Mouse (Mus musculus): ENCODE results near the gene Mef2a. TPM values are rescaled to one million over a fixed set of nuclear protein-coding genes. Genes with fewer than 3 reads are reported as not detected.
A peak's percentile ranks its signal among the peaks of the same experiment; 100 is the strongest.
"Not testable (repeated sequence)": the region's sequence is repeated elsewhere in the genome, so short reads cannot be mapped to it uniquely, and the experiment has no call there.

Gene Mef2a
- total RNA-seq, 2 experiments from 2014 or later, result 60.9 to 69.3 TPM

GRCm38 (mm10) chr7:67371351-67371890 is 1.2 kb downstream of the Mef2a start:
- DNase-seq, result no peak

DNA sequence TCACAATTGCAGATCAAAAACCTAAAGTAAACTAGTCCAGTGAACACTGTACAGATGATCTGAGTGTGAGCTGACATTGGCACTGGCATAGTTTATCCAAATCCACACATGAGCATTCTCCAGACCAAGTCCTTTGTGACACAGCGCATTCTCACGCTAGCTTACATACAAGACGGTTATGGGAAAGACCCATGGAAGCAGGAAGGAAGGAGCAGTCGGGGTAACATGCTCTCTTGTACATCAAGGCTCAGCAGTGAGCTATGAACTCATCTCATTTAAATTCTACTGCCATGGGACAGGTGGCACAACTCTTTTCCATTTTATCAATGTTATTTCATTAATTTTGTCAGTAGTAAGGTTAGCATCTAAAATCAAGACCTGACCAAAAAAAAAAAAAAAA is 3.0 kb downstream of the Mef2a start:
- DNase-seq, result no peak

GRCm38 (mm10) chr7:67368394-67368793 is 4.3 kb downstream of the Mef2a start:
- DNase-seq, result no peak

GRCm38 (mm10) chr7:67360588-67360987 is 12.1 kb downstream of the Mef2a start:
- no peak for DNase-seq

DNA sequence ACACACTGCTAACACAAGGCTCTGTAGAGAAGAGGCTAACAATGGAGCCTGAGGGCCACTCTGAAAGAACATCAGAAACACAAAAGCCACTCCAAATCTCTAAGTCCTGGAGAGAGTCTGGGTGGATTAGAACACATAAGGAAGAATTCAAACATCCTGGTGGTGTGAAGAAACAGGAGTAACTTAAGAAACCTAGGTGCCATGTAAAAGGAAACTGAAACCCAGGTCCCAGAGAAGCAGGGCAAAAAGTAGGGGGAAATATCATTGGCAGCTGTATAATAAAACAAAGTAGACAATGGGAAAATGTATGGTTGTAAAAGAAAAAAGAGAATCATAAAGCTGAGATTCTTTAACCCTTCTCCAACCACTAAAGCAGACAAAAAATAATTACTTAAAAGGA is 12.8 kb downstream of the Mef2a start:
- no peak for DNase-seq

DNA sequence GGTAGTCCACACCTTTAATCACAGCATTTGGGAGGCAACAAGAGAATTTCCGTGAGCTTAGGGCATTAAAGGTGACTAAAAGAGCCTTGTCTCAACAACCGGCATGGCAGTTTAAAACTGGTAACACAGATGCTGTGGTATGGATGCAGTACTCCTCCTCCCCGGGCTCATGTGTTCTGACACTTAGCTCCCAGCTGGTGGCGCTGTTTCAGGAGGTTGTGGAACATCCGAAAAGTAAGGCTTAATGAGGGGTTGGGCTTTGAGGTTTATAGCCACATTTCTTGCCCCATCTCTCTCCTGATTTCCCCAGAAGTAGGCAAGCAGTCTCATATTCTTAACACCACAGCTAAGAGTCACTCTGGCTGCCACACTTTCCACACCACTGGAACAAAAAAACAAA is 16.8 kb downstream of the Mef2a start:
- no peak for DNase-seq

- no peak for DNase-seq
Measured at GRCm38 (mm10) chr7:67353667-67354066, 19.0 kb downstream of the Mef2a start.

- DNase-seq, result no peak
Measured at GRCm38 (mm10) chr7:67352989-67353388, 19.7 kb downstream of the Mef2a start.

DNA sequence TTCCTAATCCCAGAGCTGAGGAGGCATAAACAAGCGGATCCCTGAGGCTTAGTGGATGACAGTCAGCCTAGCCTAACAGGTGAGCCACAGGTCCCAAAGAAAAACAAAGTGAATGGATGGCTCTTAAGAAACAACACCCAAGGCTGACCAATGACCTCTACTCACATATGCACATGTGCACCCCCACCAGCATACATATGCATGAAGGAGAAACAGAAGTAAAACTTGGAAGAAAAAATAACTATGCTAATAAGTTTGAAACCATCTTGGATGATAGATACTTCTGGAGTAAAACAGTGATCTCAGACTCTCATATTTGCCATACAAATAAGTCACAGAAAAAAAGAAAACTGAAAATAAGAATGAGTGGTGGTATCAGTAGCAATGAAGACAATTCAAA is 28.2 kb downstream of the Mef2a start:
- no peak for DNase-seq

- DNase-seq, result no peak
Measured at GRCm38 (mm10) chr7:67342067-67342625, 30.5 kb downstream of the Mef2a start.

- no peak for DNase-seq
Measured at GRCm38 (mm10) chr7:67320359-67320758, 52.3 kb downstream of the Mef2a start.

DNA sequence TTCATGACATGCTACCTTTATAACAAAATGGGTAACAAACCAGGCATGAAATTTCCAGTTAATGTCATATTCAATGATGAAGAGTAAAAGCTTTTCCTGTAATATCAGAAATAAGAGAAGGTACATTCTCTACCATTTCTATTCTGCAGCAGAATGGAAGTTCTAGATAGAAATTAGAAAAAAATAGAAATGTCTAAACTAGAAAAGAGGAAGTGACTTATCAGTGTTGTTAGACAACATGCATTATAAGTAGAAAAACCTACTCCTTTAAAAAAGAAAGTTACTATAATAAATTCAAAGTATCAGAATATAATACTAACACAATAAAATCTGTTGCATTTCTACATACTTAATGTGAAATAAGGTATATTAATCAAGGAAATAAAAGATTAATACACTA is 54.0 kb downstream of the Mef2a start:
- no peak for DNase-seq

- DNase-seq, result no peak
Measured at GRCm38 (mm10) chr7:67313200-67313599, 59.5 kb downstream of the Mef2a start.

- no peak for DNase-seq
Measured at GRCm38 (mm10) chr7:67310151-67310550, 62.5 kb downstream of the Mef2a start.

DNA sequence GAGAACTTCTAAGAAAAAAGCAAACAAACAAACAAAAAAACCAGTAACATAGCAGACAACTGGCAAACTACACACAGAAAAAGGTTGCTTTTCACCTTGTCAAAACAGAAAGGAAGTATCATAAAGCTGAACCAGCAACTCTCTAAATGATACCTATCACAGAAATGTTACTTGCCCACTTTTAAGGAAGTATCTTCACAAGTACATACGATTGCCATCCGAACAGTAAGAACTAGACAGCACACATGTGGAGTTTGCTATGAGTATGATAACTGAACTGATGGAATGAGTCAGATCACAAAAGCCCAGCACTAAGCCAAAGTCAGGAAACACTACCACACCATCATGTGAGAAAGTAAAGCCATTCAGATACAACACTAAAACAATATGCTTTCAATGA is 64.6 kb downstream of the Mef2a start:
- no peak for DNase-seq

GRCm38 (mm10) chr7:67307078-67307477 is 65.6 kb downstream of the Mef2a start:
- no peak for DNase-seq

- no peak for DNase-seq
Measured at GRCm38 (mm10) chr7:67304937-67305336, 67.7 kb downstream of the Mef2a start.

DNA sequence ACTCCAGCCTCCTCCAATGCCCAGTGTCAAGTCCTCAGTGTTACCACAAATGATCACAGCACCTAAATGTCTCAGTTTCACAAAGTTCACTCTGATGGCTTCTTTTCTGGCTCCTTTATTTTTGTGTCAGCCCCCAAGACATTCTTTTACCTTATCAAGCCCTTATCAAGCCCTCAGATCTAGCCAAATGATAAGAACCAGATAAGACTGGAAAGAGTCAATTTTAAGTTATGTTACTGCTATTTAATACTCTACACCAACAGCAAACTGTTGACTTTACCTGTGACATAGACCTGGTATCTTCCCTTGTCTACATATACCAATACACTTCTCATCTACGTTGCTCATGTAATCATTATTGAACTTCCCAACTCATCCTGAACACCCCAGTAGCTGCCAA is 76.2 kb downstream of the Mef2a start:
- no peak for DNase-seq

DNA sequence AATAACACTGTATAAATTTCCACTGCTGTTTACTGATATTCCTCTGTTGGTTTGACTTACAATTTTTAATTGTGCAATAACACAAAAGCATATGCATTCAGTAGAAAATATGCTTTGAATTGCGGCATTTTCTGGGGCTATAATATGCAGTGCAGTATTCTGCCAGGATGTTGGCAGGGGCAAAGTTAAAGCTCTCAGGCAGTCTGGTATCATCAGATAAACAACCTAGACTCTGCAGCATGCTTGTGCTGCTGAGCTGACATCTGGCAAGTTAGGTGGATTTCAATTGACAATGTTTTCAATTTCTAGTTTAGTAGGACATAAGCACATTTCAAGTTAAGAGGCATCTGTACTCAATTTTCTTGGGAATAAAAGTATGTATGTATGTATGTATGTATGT is 81.3 kb downstream of the Mef2a start:
- no peak for DNase-seq

DNA sequence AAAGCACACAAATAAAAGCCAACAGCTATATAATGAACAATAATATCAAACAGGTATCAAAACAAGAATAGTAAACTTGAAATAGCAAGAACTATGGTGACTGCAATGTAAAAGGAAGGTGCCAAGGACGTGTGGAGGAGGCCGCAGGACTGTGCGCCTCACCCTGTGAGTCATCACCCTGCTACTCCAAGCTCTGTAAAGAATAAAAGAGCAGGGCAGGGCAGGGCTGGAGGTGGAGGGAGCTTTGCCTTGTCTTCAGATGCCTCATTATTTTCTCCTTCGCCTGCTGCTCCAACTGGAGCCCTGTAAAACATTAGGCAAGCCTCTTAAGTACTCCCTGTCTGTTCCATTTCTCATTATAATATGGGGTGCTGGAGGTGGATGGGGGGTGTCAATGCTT is 85.2 kb downstream of the Mef2a start:
- no peak for DNase-seq

DNA sequence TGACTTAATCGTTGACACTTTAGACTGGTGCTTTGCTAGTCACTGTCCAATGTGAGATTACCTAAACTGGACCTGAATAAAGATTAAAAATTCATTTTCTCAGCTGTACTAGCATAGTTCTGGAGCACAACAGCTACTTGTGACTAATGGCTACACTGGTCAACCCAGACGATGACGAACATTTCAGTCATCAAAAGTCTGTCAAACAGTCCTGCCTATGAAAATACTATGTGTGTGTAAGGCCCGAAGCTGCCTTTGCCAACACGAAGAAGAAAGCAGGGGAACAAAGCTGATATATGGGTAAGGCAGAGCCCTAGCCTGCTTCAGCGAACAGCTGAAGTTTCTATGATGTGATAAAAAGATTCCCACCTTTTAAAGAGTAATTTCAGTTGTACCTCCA is 89.1 kb downstream of the Mef2a start:
- DNase-seq, result no peak

DNA sequence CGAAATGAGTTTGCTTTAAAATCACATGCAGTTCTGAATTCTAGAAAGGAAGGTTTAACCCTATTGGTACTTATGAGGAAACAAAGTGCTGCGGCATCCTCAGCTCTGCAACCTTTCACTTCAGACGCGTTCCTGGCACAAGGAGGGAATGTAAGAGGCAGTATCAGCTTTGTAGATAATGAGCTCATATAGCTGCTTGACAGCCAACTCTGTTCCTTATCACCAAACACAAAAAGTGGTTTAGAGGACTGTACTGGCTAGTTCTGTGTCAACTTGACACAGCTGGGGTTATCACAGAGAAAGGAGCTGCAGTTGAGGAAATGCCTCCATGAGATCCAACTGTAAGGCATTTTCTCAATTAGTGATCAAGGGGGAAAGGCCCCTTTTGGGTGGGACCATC is 102.2 kb downstream of the Mef2a start:
- DNase-seq, result not testable (repeated sequence)

DNA sequence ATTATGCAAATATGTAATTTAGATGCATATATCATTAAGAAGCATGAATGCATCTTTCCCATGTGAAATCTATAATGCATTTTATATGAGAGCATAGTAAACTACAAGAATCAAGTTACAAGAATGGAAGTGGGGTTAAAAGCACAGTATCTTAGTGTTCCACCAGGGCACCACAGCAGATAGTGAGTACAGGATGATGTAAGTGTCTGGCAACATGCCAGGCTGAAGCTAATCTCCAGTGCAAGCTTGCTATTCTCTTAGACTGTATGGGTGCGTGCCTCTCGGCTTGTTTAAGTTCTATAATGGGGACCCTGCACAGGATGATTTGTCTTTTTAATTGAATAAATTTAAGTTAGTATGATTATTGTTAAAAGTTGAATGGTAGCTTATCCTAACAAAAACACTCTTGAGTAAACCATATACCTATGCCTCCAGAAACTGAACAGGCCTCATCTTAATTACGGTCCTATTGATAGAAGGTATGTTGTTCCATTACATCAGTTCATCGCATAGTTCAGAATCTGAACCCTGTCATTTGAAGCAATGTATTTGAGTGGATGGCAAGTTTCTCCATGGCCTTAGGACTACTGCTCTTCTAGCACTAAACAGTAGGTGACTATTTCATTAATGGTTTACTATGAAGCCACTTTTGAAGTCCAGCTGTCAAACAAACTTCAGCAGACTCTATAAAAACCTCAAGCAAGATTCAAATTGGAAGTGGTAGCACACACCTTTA is 112.7 kb downstream of the Mef2a start:
- DNase-seq, result peak; percentile 31

- DNase-seq, result no peak
Measured at GRCm38 (mm10) chr7:67246067-67246466, 126.6 kb downstream of the Mef2a start.

Data from gastrocnemius, postnatal 25 days (tissue).